24 mouse cellular contexts compared by ENCODE assay signal in the genomic region with DNA sequence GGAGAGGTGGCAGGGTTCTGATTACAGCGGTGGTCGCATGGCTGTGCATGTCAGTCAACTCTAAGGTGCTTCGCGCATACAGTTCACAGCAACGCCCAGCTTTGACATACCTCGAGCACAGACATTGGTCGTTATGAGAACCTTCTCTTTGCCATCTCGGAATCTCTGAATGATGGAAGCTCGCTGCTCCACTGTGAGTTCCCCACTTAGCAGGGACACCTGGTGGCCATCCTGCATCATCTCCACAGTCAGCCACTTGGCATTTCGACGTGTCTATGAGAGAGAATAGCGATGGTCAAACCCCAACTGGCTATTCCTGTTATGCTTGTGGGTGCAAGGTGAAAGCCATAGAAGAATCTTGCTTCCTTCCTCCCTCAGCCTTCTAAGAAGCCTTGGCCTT. TPM values are rescaled to one million over a fixed set of nuclear protein-coding genes. Genes with fewer than 3 reads are reported as not detected.
DNase-seq lines count a peak whose midpoint lies in the region; ATAC-seq and TF ChIP-seq lines count a peak whose summit lies in the region.
"Had no signal": no experiment of that assay in that cellular context is flagged by ENCODE, and none has a peak within 500 bp of the region (broad histone marks: within the 10 kb centered on the region; RNA-seq: fewer than 3 reads in every experiment).

No protein-coding gene starts in this region.

- H3K27ac ChIP-seq in kidney, adult 2 months (ENCODE audit: insufficient read depth, low read depth, low read length), result no peak overlapping the region
- no peak overlapping the region for H3K27ac ChIP-seq in thymus, adult 2 months (ENCODE audit: control insufficient read depth, insufficient read depth, low read length)
- H3K27ac ChIP-seq in gastrocnemius, adult 2 months, result no peak overlapping the region
- H3K27ac ChIP-seq: embryonic facial prominence, embryonic 15.5 days; forebrain, embryonic 12.5 days; hindbrain, embryonic 13.5 days; liver, embryonic 13.5 days; neural tube, embryonic 13.5 days had no signal

- peak; percentile 81 for ATAC-seq in frontal cortex, adult (ENCODE audit: low TSS enrichment)

- intact Hi-C loops in gastrocnemius, adult 2 months (cut with DNase I), result no loop called here

- no peak for DNase-seq in frontal cortex, postnatal 10 days (ENCODE audit: low spot score in 2 of 2)
- DNase-seq in kidney, postnatal 14 days, result peak; percentile 0
- DNase-seq in kidney, adult 2 months, result no peak
- DNase-seq in thymus, postnatal 4 days, result peak; percentile 4
- DNase-seq in thymus, adult 2 months, result no peak
- no peak for DNase-seq in ovary, adult 18-20 months (ENCODE audit: low spot score)
- no peak for DNase-seq in gastrocnemius, adult 2 months
- DNase-seq: adrenal gland, postnatal 10 days; cerebellum, adult 9-11 months; heart, postnatal 10 days; kidney, adult 18-20 months; kidney, postnatal 4 days; left cerebral cortex, postnatal 4 days; liver, embryonic 13.5 days; lung, postnatal 36 days; right cerebral cortex, postnatal 25 days; thymus, postnatal 25 days had no signal

- TF ChIP-seq CTCF in kidney, adult 2 months (conservative IDR thresholded peaks at IDR 0.05; ENCODE audit: insufficient read depth, insufficient read length, low read depth, low read length), result no peak
- TF ChIP-seq CTCF in thymus, adult 2 months (IDR thresholded peaks at IDR 0.05; ENCODE audit: borderline replicate concordance, control insufficient read depth, extremely low read depth, insufficient read depth, low read length, poor library complexity), result no peak
- no peak for TF ChIP-seq CTCF in gastrocnemius, adult 2 months (IDR thresholded peaks at IDR 0.05)

- no peak overlapping the region for H3K4me3 ChIP-seq in kidney, adult 2 months (ENCODE audit: insufficient read depth, low read depth, low read length)
- no peak overlapping the region for H3K4me3 ChIP-seq in thymus, adult 2 months (ENCODE audit: control insufficient read depth, insufficient read depth, low read length)
- H3K4me3 ChIP-seq in gastrocnemius, adult 2 months, result no peak overlapping the region
- H3K4me3 ChIP-seq: embryonic facial prominence, embryonic 15.5 days; forebrain, embryonic 12.5 days; hindbrain, embryonic 13.5 days; liver, embryonic 13.5 days; neural tube, embryonic 13.5 days had no signal

- H3K27me3 ChIP-seq in kidney, adult 2 months (replicated peaks; ENCODE audit: control insufficient read depth, insufficient read depth, low read length), result no peaks in the 10 kb centered on the region
- H3K27me3 ChIP-seq in thymus, adult 2 months (ENCODE audit: control insufficient read depth, insufficient read depth, low read length), result no peaks in the 10 kb centered on the region
- H3K27me3 ChIP-seq: embryonic facial prominence, embryonic 15.5 days; forebrain, embryonic 12.5 days; liver, embryonic 13.5 days; neural tube, embryonic 13.5 days had no signal

- 72% methylated on average over 12 of the region's 12 CpGs for WGBS in kidney, adult 2 months
- 86% methylated on average over 12 of the region's 12 CpGs for WGBS in thymus, adult 2 months

- no peaks in the 10 kb centered on the region for H3K36me3 ChIP-seq in kidney, adult 2 months (ENCODE audit: control insufficient read depth, insufficient read depth, low read length)
- no peaks in the 10 kb centered on the region for H3K36me3 ChIP-seq in thymus, adult 2 months (ENCODE audit: control insufficient read depth, insufficient read depth, low read length)
- H3K36me3 ChIP-seq: embryonic facial prominence, embryonic 15.5 days; liver, embryonic 13.5 days had no signal

- no peak for TF ChIP-seq POLR2A in kidney, adult 2 months (IDR thresholded peaks at IDR 0.05; ENCODE audit: low read depth, low read length)
- no peak for TF ChIP-seq POLR2A in thymus, adult 2 months (IDR thresholded peaks at IDR 0.05; ENCODE audit: control insufficient read depth, extremely low read depth, insufficient read depth, low read length, poor library complexity)

- no peaks in the 10 kb centered on the region for H3K4me1 ChIP-seq in kidney, adult 2 months (ENCODE audit: control insufficient read depth, insufficient read depth, low read length)
- H3K4me1 ChIP-seq in thymus, adult 2 months (replicated peaks; ENCODE audit: control insufficient read depth, insufficient read depth, low read length), result 0 out of 2 replicates have a peak, but pooled peaks cover 3% of the 10 kb centered on the region
- H3K4me1 ChIP-seq: embryonic facial prominence, embryonic 15.5 days; forebrain, embryonic 12.5 days; hindbrain, embryonic 13.5 days had no signal

RNA-seq across cellular contexts. Expression of a gene that starts 12.6 kb away (rescaled TPM):
- polyA plus RNA-seq in kidney, adult 2 months (2012; rRNA removed), result 0.03 and 0.05 TPM in 2 replicates
- polyA plus RNA-seq in thymus, adult 2 months (2012; rRNA removed), result 0.03 and 0.08 TPM in 2 replicates
- total RNA-seq in gastrocnemius, adult 2 months (2021), result not detected
- total RNA-seq: granulocyte monocyte progenitor cell, adult 5-6 weeks had no signal

RNA-seq across cellular contexts. Expression of a gene that starts 12.7 kb away (rescaled TPM):
- polyA plus RNA-seq in kidney, adult 2 months (2012; rRNA removed), result 2.1 and 2.8 TPM in 2 replicates
- polyA plus RNA-seq in thymus, adult 2 months (2012; rRNA removed), result 4.7 and 6.1 TPM in 2 replicates
- 1 to 10 TPM; 9.0 to 9.1 TPM for total RNA-seq in gastrocnemius, adult 2 months (2021)

RNA-seq across cellular contexts. Expression of a gene that starts 24.4 kb away (rescaled TPM):
- polyA plus RNA-seq in kidney, adult 2 months (2012; rRNA removed), result 0.05 TPM in 1 of 2 replicates, not detected in the other
- polyA plus RNA-seq in thymus, adult 2 months (2012; rRNA removed), result 0.33 and 0.49 TPM in 2 replicates
- not detected for total RNA-seq in gastrocnemius, adult 2 months (2021)
- total RNA-seq: granulocyte monocyte progenitor cell, adult 5-6 weeks had no signal

RNA-seq across cellular contexts. Expression of a gene that starts 24.5 kb away (rescaled TPM):
- 0.81 and 0.87 TPM in 2 replicates for polyA plus RNA-seq in kidney, adult 2 months (2012; rRNA removed)
- polyA plus RNA-seq in thymus, adult 2 months (2012; rRNA removed), result 4.8 and 4.9 TPM in 2 replicates
- total RNA-seq in gastrocnemius, adult 2 months (2021), result 1 to 10 TPM; 1.2 to 1.3 TPM

RNA-seq across cellular contexts. Expression of a gene that starts 27.6 kb away (rescaled TPM):
- not detected in 2 replicates for polyA plus RNA-seq in kidney, adult 2 months (2012; rRNA removed)
- polyA plus RNA-seq in thymus, adult 2 months (2012; rRNA removed), result not detected in 2 replicates
- total RNA-seq in gastrocnemius, adult 2 months (2021), result not detected
- total RNA-seq: adrenal gland, postnatal 10 days; granulocyte monocyte progenitor cell, adult 5-6 weeks; heart, postnatal 10 days; layer of hippocampus, postnatal 25 days; left cerebral cortex, postnatal 4 days had no signal
- polyA plus RNA-seq: embryonic facial prominence, embryonic 15.5 days; forebrain, embryonic 12.5 days; hindbrain, embryonic 13.5 days; liver, embryonic 13.5 days; neural tube, embryonic 13.5 days had no signal

Comparison
In these comparisons a context has a peak if more than half of its experiments do, and no peak if none do; other contexts are left out.
1. DNase-seq: peak in kidney, postnatal 14 days (single experiment) and thymus, postnatal 4 days (single experiment); none in frontal cortex, postnatal 10 days (0 of 2), kidney, adult 2 months (single experiment), thymus, adult 2 months (single experiment), ovary, adult 18-20 months (single experiment) and gastrocnemius, adult 2 months (single experiment).